Mouse (Mus musculus) lung, postnatal 0 days (tissue): ENCODE results near the gene Dip2b.

Source experiments
- CTCF ChIP-seq: IDR thresholded peaks from 2 replicates; pipeline ENCODE4 v1.5.1; 2016; ENCODE audit warnings: antibody characterized with exemption, mild to moderate bottlenecking
- EP300 ChIP-seq: IDR thresholded peaks from 2 replicates; pipeline ENCODE4 v1.6.1; 2016; ENCODE audit warnings: antibody characterized with exemption, mild to moderate bottlenecking, control low read depth

- TF ChIP-seq EP300 (no peak), CTCF (no peak)
Observed at GRCm38 (mm10) chr15:100123867-100124266, 85.4 kb downstream of the Dip2b start.
